In the genomic region with DNA sequence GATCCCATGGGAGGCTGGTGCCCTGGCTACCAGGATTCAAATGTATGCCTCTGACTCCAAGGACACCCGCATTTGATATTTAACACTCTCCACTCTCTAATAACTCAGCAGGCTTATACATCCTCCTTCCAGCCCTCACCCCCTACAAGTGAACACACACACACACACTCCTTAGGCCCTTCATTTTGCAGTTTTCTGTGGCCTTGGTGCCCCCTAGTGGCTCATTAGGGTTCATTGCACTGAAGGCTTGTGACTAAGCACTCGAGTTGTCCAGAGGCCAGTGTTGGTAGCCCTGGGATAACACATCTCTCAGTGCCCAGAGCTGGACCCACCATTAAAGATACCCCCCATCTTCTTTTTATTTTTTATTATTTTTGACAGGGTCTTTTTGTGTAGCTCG, we compare ENCODE assay signal across 9 mouse cellular contexts. TPM values are rescaled to one million over a fixed set of nuclear protein-coding genes. Genes with fewer than 3 reads are reported as not detected.
DNase-seq lines count a peak whose midpoint lies in the region; ATAC-seq lines count a peak whose summit lies in the region.
"Had no signal": no experiment of that assay in that cellular context is flagged by ENCODE, and none has a peak within 500 bp of the region (broad histone marks: within the 10 kb centered on the region; RNA-seq: fewer than 3 reads in every experiment).

No protein-coding gene starts in this region.

- H3K4me3 ChIP-seq in embryonic facial prominence, embryonic 10.5 days, result no peak overlapping the region
- H3K4me3 ChIP-seq in liver, embryonic 13.5 days (replicated peaks), result no peak overlapping the region
- H3K4me3 ChIP-seq in neural tube, embryonic 11.5 days (ENCODE audit: low read depth, low read length), result no peak overlapping the region
- H3K4me3 ChIP-seq in stomach, embryonic 15.5 days (replicated peaks), result no peak overlapping the region
- H3K4me3 ChIP-seq: embryonic facial prominence, embryonic 13.5 days had no signal

- WGBS in embryonic facial prominence, embryonic 10.5 days, result 11% methylated on average over 3 of the region's 3 CpGs
- WGBS in liver, embryonic 13.5 days (ENCODE audit: insufficient replicate concordance), result 13% methylated on average over 3 of the region's 3 CpGs
- 15% methylated on average over 3 of the region's 3 CpGs for WGBS in neural tube, embryonic 11.5 days
- 12% methylated on average over 3 of the region's 3 CpGs for WGBS in stomach, embryonic 15.5 days

- no peak overlapping the region for H3K27ac ChIP-seq in embryonic facial prominence, embryonic 10.5 days (replicated peaks)
- H3K27ac ChIP-seq in liver, embryonic 13.5 days, result no peak overlapping the region
- no peak overlapping the region for H3K27ac ChIP-seq in neural tube, embryonic 11.5 days (ENCODE audit: low read depth, low read length)
- no peak overlapping the region for H3K27ac ChIP-seq in stomach, embryonic 15.5 days
- H3K27ac ChIP-seq: embryonic facial prominence, embryonic 13.5 days had no signal

- DNase-seq in B cell, adult 2 months, result peak; percentile 70 to 75
- DNase-seq in adrenal gland, postnatal 10 days, result peak; percentile 75
- peak; percentile 64 for DNase-seq in embryonic facial prominence, embryonic 10.5 days (ENCODE audit: low spot score)
- peak; percentile 56 to 57 for DNase-seq in heart, adult 9 months (ENCODE audit: low spot score in 2 of 2)
- DNase-seq in kidney, postnatal 10 days, result peak; percentile 75
- DNase-seq in liver, embryonic 13.5 days, result peak; percentile 26
- peak; percentile 68 for DNase-seq in neural tube, embryonic 11.5 days (ENCODE audit: low spot score)

- no peaks in the 10 kb centered on the region; the same call in 1 of the 2 replicates for H3K27me3 ChIP-seq in embryonic facial prominence, embryonic 10.5 days (replicated peaks; ENCODE audit: low read depth, poor library complexity, severe bottlenecking)
- 0 out of 2 replicates have a peak, but pooled peaks cover 4% of the 10 kb centered on the region for H3K27me3 ChIP-seq in liver, embryonic 13.5 days
- no peaks in the 10 kb centered on the region for H3K27me3 ChIP-seq in neural tube, embryonic 11.5 days (ENCODE audit: control insufficient read depth, insufficient read depth, low read length)
- no peaks in the 10 kb centered on the region for H3K27me3 ChIP-seq in stomach, embryonic 15.5 days (replicated peaks)
- H3K27me3 ChIP-seq: embryonic facial prominence, embryonic 13.5 days had no signal

- H3K4me2 ChIP-seq in liver, embryonic 13.5 days, result no peak overlapping the region
- no peak overlapping the region for H3K4me2 ChIP-seq in neural tube, embryonic 11.5 days (ENCODE audit: low read depth)
- H3K4me2 ChIP-seq in stomach, embryonic 15.5 days, result no peak overlapping the region
- H3K4me2 ChIP-seq: embryonic facial prominence, embryonic 13.5 days had no signal

- no peak overlapping the region for H3K9ac ChIP-seq in liver, embryonic 13.5 days
- H3K9ac ChIP-seq in neural tube, embryonic 11.5 days (ENCODE audit: low read length), result no peak overlapping the region
- no peak overlapping the region for H3K9ac ChIP-seq in stomach, embryonic 15.5 days
- H3K9ac ChIP-seq: embryonic facial prominence, embryonic 13.5 days had no signal

- no peaks in the 10 kb centered on the region for H3K9me3 ChIP-seq in embryonic facial prominence, embryonic 10.5 days
- no peaks in the 10 kb centered on the region for H3K9me3 ChIP-seq in liver, embryonic 13.5 days (replicated peaks)
- no peaks in the 10 kb centered on the region for H3K9me3 ChIP-seq in neural tube, embryonic 11.5 days (ENCODE audit: control insufficient read depth, low read length)
- no peaks in the 10 kb centered on the region for H3K9me3 ChIP-seq in stomach, embryonic 15.5 days
- H3K9me3 ChIP-seq: embryonic facial prominence, embryonic 13.5 days had no signal

- no peaks in the 10 kb centered on the region for H3K36me3 ChIP-seq in embryonic facial prominence, embryonic 10.5 days (replicated peaks)
- no peaks in the 10 kb centered on the region for H3K36me3 ChIP-seq in liver, embryonic 13.5 days
- H3K36me3 ChIP-seq in neural tube, embryonic 11.5 days (ENCODE audit: control insufficient read depth, insufficient read depth, low read length), result no peaks in the 10 kb centered on the region
- H3K36me3 ChIP-seq in stomach, embryonic 15.5 days, result no peaks in the 10 kb centered on the region
- H3K36me3 ChIP-seq: embryonic facial prominence, embryonic 13.5 days had no signal

- H3K4me1 ChIP-seq in embryonic facial prominence, embryonic 10.5 days, result peaks cover 3% of the 10 kb centered on the region; the same call in 1 of the 2 replicates
- peaks cover 13% of the 10 kb centered on the region for H3K4me1 ChIP-seq in liver, embryonic 13.5 days (replicated peaks)
- no peaks in the 10 kb centered on the region for H3K4me1 ChIP-seq in neural tube, embryonic 11.5 days (ENCODE audit: control insufficient read depth, insufficient read depth, low read length)
- H3K4me1 ChIP-seq in stomach, embryonic 15.5 days, result no peaks in the 10 kb centered on the region

- peak; percentile 58 for ATAC-seq in liver, embryonic 13.5 days (ENCODE audit: low read depth)
- peak; percentile 51 for ATAC-seq in neural tube, embryonic 11.5 days (ENCODE audit: insufficient read depth, low FRiP score, low TSS enrichment)
- ATAC-seq in stomach, embryonic 15.5 days (ENCODE audit: insufficient read depth, low FRiP score, low read depth), result 0 out of 2 replicates have a peak, but pooled peaks have one; percentile 56

RNA-seq across cellular contexts. Expression of a gene that starts 4.8 kb away (rescaled TPM):
- 10 to 100 TPM; 71.5 to 73.4 TPM for total RNA-seq in adrenal gland, postnatal 10 days (2021)
- 187 and 191 TPM in 2 replicates for polyA plus RNA-seq in embryonic facial prominence, embryonic 10.5 days (2016; fragmentation: Nextera tagmentation; extraction: Ambion mirVana)
- 118 and 131 TPM in 2 replicates for polyA plus RNA-seq in liver, embryonic 13.5 days (2015; fragmentation: Nextera tagmentation; extraction: Ambion mirVana)
- polyA plus RNA-seq in neural tube, embryonic 11.5 days (2014; fragmentation: Nextera tagmentation; extraction: Ambion mirVana), result 187 and 189 TPM in 2 replicates
- polyA plus RNA-seq in stomach, embryonic 15.5 days (2015; fragmentation: Nextera tagmentation; extraction: Ambion mirVana), result 191 and 192 TPM in 2 replicates

RNA-seq across cellular contexts. Expression of a gene that starts 17.2 kb away (rescaled TPM):
- total RNA-seq in adrenal gland, postnatal 10 days (2021), result under 1 TPM; 0.60 to 0.73 TPM
- 2.1 and 2.5 TPM in 2 replicates for polyA plus RNA-seq in embryonic facial prominence, embryonic 10.5 days (2016; fragmentation: Nextera tagmentation; extraction: Ambion mirVana)
- 0.59 and 0.67 TPM in 2 replicates for polyA plus RNA-seq in liver, embryonic 13.5 days (2015; fragmentation: Nextera tagmentation; extraction: Ambion mirVana)
- 1.6 and 1.9 TPM in 2 replicates for polyA plus RNA-seq in neural tube, embryonic 11.5 days (2014; fragmentation: Nextera tagmentation; extraction: Ambion mirVana)
- polyA plus RNA-seq in stomach, embryonic 15.5 days (2015; fragmentation: Nextera tagmentation; extraction: Ambion mirVana), result 2.6 and 2.9 TPM in 2 replicates

RNA-seq across cellular contexts. Expression of a gene that starts 34.3 kb away (rescaled TPM):
- total RNA-seq in adrenal gland, postnatal 10 days (2021), result 1 to 10 TPM; 6.2 to 6.7 TPM
- polyA plus RNA-seq in embryonic facial prominence, embryonic 10.5 days (2016; fragmentation: Nextera tagmentation; extraction: Ambion mirVana), result not detected in 2 replicates
- not detected in 2 replicates for polyA plus RNA-seq in liver, embryonic 13.5 days (2015; fragmentation: Nextera tagmentation; extraction: Ambion mirVana)
- polyA plus RNA-seq in neural tube, embryonic 11.5 days (2014; fragmentation: Nextera tagmentation; extraction: Ambion mirVana), result not detected in 2 replicates
- polyA plus RNA-seq in stomach, embryonic 15.5 days (2015; fragmentation: Nextera tagmentation; extraction: Ambion mirVana), result 0.13 and 0.14 TPM in 2 replicates

RNA-seq across cellular contexts. Expression of a gene that starts 43.4 kb away (rescaled TPM):
- under 1 TPM in 1 of 2 experiments, not detected in 1; 0.45 TPM for total RNA-seq in adrenal gland, postnatal 10 days (2021)
- polyA plus RNA-seq in embryonic facial prominence, embryonic 10.5 days (2016; fragmentation: Nextera tagmentation; extraction: Ambion mirVana), result not detected in 2 replicates
- polyA plus RNA-seq in liver, embryonic 13.5 days (2015; fragmentation: Nextera tagmentation; extraction: Ambion mirVana), result not detected in 2 replicates
- polyA plus RNA-seq in neural tube, embryonic 11.5 days (2014; fragmentation: Nextera tagmentation; extraction: Ambion mirVana), result not detected in 2 replicates
- polyA plus RNA-seq in stomach, embryonic 15.5 days (2015; fragmentation: Nextera tagmentation; extraction: Ambion mirVana), result 0.64 and 2.1 TPM in 2 replicates
- polyA plus RNA-seq: embryonic facial prominence, embryonic 13.5 days had no signal

RNA-seq across cellular contexts. Expression of a gene that starts 52.3 kb away (rescaled TPM):
- total RNA-seq in adrenal gland, postnatal 10 days (2021), result 1 to 10 TPM in 1 of 2 experiments, under 1 TPM in 1; 0.88 to 1.2 TPM
- 0.11 TPM in 1 of 2 replicates, not detected in the other for polyA plus RNA-seq in embryonic facial prominence, embryonic 10.5 days (2016; fragmentation: Nextera tagmentation; extraction: Ambion mirVana)
- 3.1 and 6.4 TPM in 2 replicates for polyA plus RNA-seq in liver, embryonic 13.5 days (2015; fragmentation: Nextera tagmentation; extraction: Ambion mirVana)
- polyA plus RNA-seq in neural tube, embryonic 11.5 days (2014; fragmentation: Nextera tagmentation; extraction: Ambion mirVana), result not detected in 2 replicates
- 3,013 and 3,281 TPM in 2 replicates for polyA plus RNA-seq in stomach, embryonic 15.5 days (2015; fragmentation: Nextera tagmentation; extraction: Ambion mirVana)
